Mouse (Mus musculus): Measurements from ENCODE around the gene Sppl2c. TPM values are rescaled to one million over a fixed set of nuclear protein-coding genes. Genes with fewer than 3 reads are reported as not detected.

Gene Sppl2c
- total and polyA plus RNA-seq, 3 experiments: not detected

GRCm38 (mm10) chr11:104206573-104206972, 20.4 kb downstream of the Sppl2c start:
- Histone ChIP-seq H3K4me3 (replicated peaks in 1 of 3; ENCODE audit: low read depth in 2 of 3, low read length in 2 of 3, poor library complexity in 1 of 3) (no peak overlapping the region), H3K27me3 (replicated peaks) (peaks cover 80% of the 10 kb centered on the region), H3K9me3 (replicated peaks; ENCODE audit: low read length) (peaks cover 16% of the 10 kb centered on the region), H3K9ac (ENCODE audit: insufficient read depth, low read depth) (no peak overlapping the region), H3K27ac (ENCODE audit: insufficient read depth, low read depth) (no peak overlapping the region), H3K79me2 (replicated peaks; ENCODE audit: control insufficient read depth, extremely low read depth, insufficient read depth, poor library complexity, severe bottlenecking) (no peaks in the 10 kb centered on the region), H3K4me2 (ENCODE audit: insufficient read depth, low read depth, poor library complexity, severe bottlenecking) (no peak overlapping the region), H3K4me1 (ENCODE audit: control insufficient read depth in 1 of 2, insufficient read depth in 2 of 2) (no peaks in the 10 kb centered on the region; a peak in 1 of 4 replicates), H3K36me3 (replicated peaks in 1 of 2; ENCODE audit: control insufficient read depth in 1 of 2, insufficient read depth in 1 of 2, low read length in 1 of 2) (no peaks in the 10 kb centered on the region)
- dilution Hi-C loops (cut with MboI; ENCODE audit: extremely low pct_ligation_motif_present, extremely low pct_unique_long_range_greater_than_20kb, low sequenced_read_pairs): no loop called here
- in situ Hi-C loops (cut with MboI; ENCODE audit: low pct_ligation_motif_present, low pct_unique_long_range_greater_than_20kb, low sequenced_read_pairs): no loop called here
- TF ChIP-seq CTCF (conservative IDR thresholded peaks at IDR 0.05 in 1 of 2, IDR thresholded peaks at IDR 0.05 in 1 of 2; ENCODE audit: low read depth in 2 of 2, low read length in 2 of 2) (no peak), USF2 (conservative IDR thresholded peaks at IDR 0.05; ENCODE audit: low read depth, low read length) (no peak), MAFK (IDR thresholded peaks at IDR 0.05; ENCODE audit: insufficient replicate concordance, low read length) (no peak), POLR2AphosphoS2 (IDR thresholded peaks at IDR 0.05; ENCODE audit: low read depth, low read length) (no peak), TBP (conservative IDR thresholded peaks at IDR 0.05; ENCODE audit: low read depth, low read length) (no peak), NELFE (IDR thresholded peaks at IDR 0.05; ENCODE audit: low read depth, low read length) (no peak), MXI1 (IDR thresholded peaks at IDR 0.05; ENCODE audit: low read depth, low read length) (no peak), HCFC1 (IDR thresholded peaks at IDR 0.05; ENCODE audit: low read depth, low read length) (no peak), EP300 (IDR thresholded peaks at IDR 0.05; ENCODE audit: low read length) (no peak), IRF4 (IDR thresholded peaks at IDR 0.05; ENCODE audit: low read depth, low read length) (no peak), TCF12 (IDR thresholded peaks at IDR 0.05; ENCODE audit: low read depth, low read length) (no peak), USF1 (IDR thresholded peaks at IDR 0.05; ENCODE audit: low read depth, low read length) (no peak), ZMIZ1 (IDR thresholded peaks at IDR 0.05; ENCODE audit: low read depth, low read length) (no peak)
- DNase-seq (ENCODE audit: extremely low read depth): no peak

- Histone ChIP-seq H3K9ac (ENCODE audit: insufficient read depth, low read depth) (no peak overlapping the region), H3K4me3 (replicated peaks in 1 of 3; ENCODE audit: low read depth in 2 of 3, low read length in 2 of 3, poor library complexity in 1 of 3) (no peak overlapping the region), H3K27ac (ENCODE audit: insufficient read depth, low read depth) (no peak overlapping the region), H3K4me2 (ENCODE audit: insufficient read depth, low read depth, poor library complexity, severe bottlenecking) (no peak overlapping the region), H3K79me2 (replicated peaks; ENCODE audit: control insufficient read depth, extremely low read depth, insufficient read depth, poor library complexity, severe bottlenecking) (no peaks in the 10 kb centered on the region), H3K27me3 (replicated peaks) (peaks cover 85% of the 10 kb centered on the region), H3K9me3 (replicated peaks; ENCODE audit: low read length) (peaks cover 4% of the 10 kb centered on the region), H3K36me3 (replicated peaks in 1 of 2; ENCODE audit: control insufficient read depth in 1 of 2, insufficient read depth in 1 of 2, low read length in 1 of 2) (no peaks in the 10 kb centered on the region), H3K4me1 (ENCODE audit: control insufficient read depth in 1 of 2, insufficient read depth in 2 of 2) (no peaks in the 10 kb centered on the region; a peak in 1 of 4 replicates)
- TF ChIP-seq ETS1 (conservative IDR thresholded peaks at IDR 0.05; ENCODE audit: low read depth, low read length) (no peak), USF1 (IDR thresholded peaks at IDR 0.05; ENCODE audit: low read depth, low read length) (no peak), GABPA (IDR thresholded peaks at IDR 0.05; ENCODE audit: insufficient replicate concordance, low read depth, low read length) (no peak)
- dilution Hi-C loops (cut with MboI; ENCODE audit: extremely low pct_ligation_motif_present, extremely low pct_unique_long_range_greater_than_20kb, low sequenced_read_pairs): no loop called here
- in situ Hi-C loops (cut with MboI; ENCODE audit: low pct_ligation_motif_present, low pct_unique_long_range_greater_than_20kb, low sequenced_read_pairs): no loop called here
- peak; percentile 29 for DNase-seq (ENCODE audit: extremely low read depth)
Measured at GRCm38 (mm10) chr11:104209041-104209440, 22.9 kb downstream of the Sppl2c start.
